Mouse (Mus musculus): Measurements from ENCODE around the gene Snx17. TPM values are rescaled to one million over a fixed set of nuclear protein-coding genes. Genes with fewer than 3 reads are reported as not detected.
A peak's percentile ranks its signal among the peaks of the same experiment; 100 is the strongest.
"Not testable (repeated sequence)": the region's sequence is repeated elsewhere in the genome, so short reads cannot be mapped to it uniquely, and the experiment has no call there.

Snx17 gene
- polyA plus RNA-seq, 1 experiment: 2.7 TPM

- H3K4me1 ChIP-seq (ENCODE audit: control insufficient read depth): peaks cover 43% of the 10 kb centered on the region
These were observed 8.2 kb downstream of the Snx17 start for GRCm38 (mm10) chr5:31201042-31201741.

GRCm38 (mm10) chr5:31201742-31202590, 8.9 kb downstream of the Snx17 start, which contains the start of gene Zfp513:
TSS of gene Zfp513 (minus strand) at chr5:31202303.
- H3K36me3 ChIP-seq (ENCODE audit: control insufficient read depth): peaks cover 96% of the 10 kb centered on the region
- TF ChIP-seq TAL1 (IDR thresholded peaks at IDR 0.05; ENCODE audit: low read length) (no peak), GATA1 (IDR thresholded peaks at IDR 0.05; ENCODE audit: low read length) (no peak)
- H3K9me3 ChIP-seq (ENCODE audit: control insufficient read depth, low read length): no peaks in the 10 kb centered on the region
- peaks cover 37% of the 10 kb centered on the region for H3K4me1 ChIP-seq (ENCODE audit: control insufficient read depth)
- H3K27me3 ChIP-seq (ENCODE audit: control insufficient read depth): no peaks in the 10 kb centered on the region
- peak within 1 kb of the TSS; percentile 84 for H3K4me3 ChIP-seq (replicated peaks)

More at GRCm38 (mm10) chr5:31201042-31201741, 8.2 kb downstream of the Snx17 start:
- Histone ChIP-seq H3K9me3 (ENCODE audit: control insufficient read depth, low read length) (no peaks in the 10 kb centered on the region), H3K36me3 (ENCODE audit: control insufficient read depth) (peaks cover 96% of the 10 kb centered on the region), H3K4me3 (replicated peaks) (peak overlapping the region; percentile 84), H3K27me3 (ENCODE audit: control insufficient read depth) (no peaks in the 10 kb centered on the region)
- TF ChIP-seq GATA1 (IDR thresholded peaks at IDR 0.05; ENCODE audit: low read length): no peak
- TF ChIP-seq TAL1 (IDR thresholded peaks at IDR 0.05; ENCODE audit: low read length): no peak

GRCm38 (mm10) chr5:31202933-31203332, 9.9 kb downstream of the Snx17 start:
- Histone ChIP-seq H3K27me3 (ENCODE audit: control insufficient read depth) (no peaks in the 10 kb centered on the region), H3K4me1 (ENCODE audit: control insufficient read depth) (peaks cover 35% of the 10 kb centered on the region), H3K36me3 (ENCODE audit: control insufficient read depth) (peaks cover 96% of the 10 kb centered on the region), H3K9me3 (ENCODE audit: control insufficient read depth, low read length) (no peaks in the 10 kb centered on the region), H3K4me3 (replicated peaks) (peak overlapping the region; percentile 84)
- TF ChIP-seq GATA1 (IDR thresholded peaks at IDR 0.05; ENCODE audit: low read length) (no peak), TAL1 (IDR thresholded peaks at IDR 0.05; ENCODE audit: low read length) (no peak)

GRCm38 (mm10) chr5:31203866-31204265, 10.8 kb downstream of the Snx17 start:
- Histone ChIP-seq H3K27me3 (ENCODE audit: control insufficient read depth) (no peaks in the 10 kb centered on the region), H3K4me3 (replicated peaks) (no peak overlapping the region), H3K9me3 (ENCODE audit: control insufficient read depth, low read length) (no peaks in the 10 kb centered on the region), H3K36me3 (ENCODE audit: control insufficient read depth) (peaks cover 96% of the 10 kb centered on the region), H3K4me1 (ENCODE audit: control insufficient read depth) (peaks cover 32% of the 10 kb centered on the region)
- TF ChIP-seq GATA1 (IDR thresholded peaks at IDR 0.05; ENCODE audit: low read length) (no peak), TAL1 (IDR thresholded peaks at IDR 0.05; ENCODE audit: low read length) (no peak)

- TF ChIP-seq GATA1 (IDR thresholded peaks at IDR 0.05; ENCODE audit: low read length): no peak
- Histone ChIP-seq H3K9me3 (ENCODE audit: control insufficient read depth, low read length) (no peaks in the 10 kb centered on the region), H3K36me3 (ENCODE audit: control insufficient read depth) (peaks cover 95% of the 10 kb centered on the region), H3K4me3 (replicated peaks) (no peak overlapping the region), H3K4me1 (ENCODE audit: control insufficient read depth) (peaks cover 30% of the 10 kb centered on the region), H3K27me3 (ENCODE audit: control insufficient read depth) (no peaks in the 10 kb centered on the region)
These were observed 11.4 kb downstream of the Snx17 start for GRCm38 (mm10) chr5:31204421-31204820.

- not testable (repeated sequence) for H3K4me3 ChIP-seq (replicated peaks); H3K27me3 ChIP-seq (ENCODE audit: control insufficient read depth); H3K9me3 ChIP-seq (ENCODE audit: control insufficient read depth, low read length)
- Histone ChIP-seq H3K36me3 (ENCODE audit: control insufficient read depth) (peaks cover 51% of the 10 kb centered on the region), H3K4me1 (ENCODE audit: control insufficient read depth) (peaks cover 64% of the 10 kb centered on the region)
These were observed 23.5 kb downstream of the Snx17 start for GRCm38 (mm10) chr5:31216554-31216953.

GRCm38 (mm10) chr5:31218294-31218693, 25.3 kb downstream of the Snx17 start:
- no peak for TF ChIP-seq GATA1 (IDR thresholded peaks at IDR 0.05; ENCODE audit: low read length)
- TF ChIP-seq TAL1 (IDR thresholded peaks at IDR 0.05; ENCODE audit: low read length): no peak
- Histone ChIP-seq H3K36me3 (ENCODE audit: control insufficient read depth) (peaks cover 37% of the 10 kb centered on the region), H3K27me3 (ENCODE audit: control insufficient read depth) (no peaks in the 10 kb centered on the region), H3K4me1 (ENCODE audit: control insufficient read depth) (peaks cover 60% of the 10 kb centered on the region), H3K9me3 (ENCODE audit: control insufficient read depth, low read length) (no peaks in the 10 kb centered on the region), H3K4me3 (replicated peaks) (peak overlapping the region; percentile 68)

GRCm38 (mm10) chr5:31219070-31219469, 26.0 kb downstream of the Snx17 start:
- no peak for TF ChIP-seq TAL1 (IDR thresholded peaks at IDR 0.05; ENCODE audit: low read length)
- TF ChIP-seq GATA1 (IDR thresholded peaks at IDR 0.05; ENCODE audit: low read length): peak; percentile 43; the same call in 1 of the 2 replicates
- Histone ChIP-seq H3K36me3 (ENCODE audit: control insufficient read depth) (peaks cover 32% of the 10 kb centered on the region), H3K9me3 (ENCODE audit: control insufficient read depth, low read length) (no peaks in the 10 kb centered on the region), H3K4me3 (replicated peaks) (peak overlapping the region; percentile 68), H3K27me3 (ENCODE audit: control insufficient read depth) (no peaks in the 10 kb centered on the region), H3K4me1 (ENCODE audit: control insufficient read depth) (peaks cover 59% of the 10 kb centered on the region)

- TF ChIP-seq GATA1 (IDR thresholded peaks at IDR 0.05; ENCODE audit: low read length): no peak
- TF ChIP-seq TAL1 (IDR thresholded peaks at IDR 0.05; ENCODE audit: low read length): no peak
- Histone ChIP-seq H3K4me3 (replicated peaks) (peak overlapping the region; percentile 68), H3K4me1 (ENCODE audit: control insufficient read depth) (peaks cover 55% of the 10 kb centered on the region), H3K9me3 (ENCODE audit: control insufficient read depth, low read length) (no peaks in the 10 kb centered on the region), H3K27me3 (ENCODE audit: control insufficient read depth) (no peaks in the 10 kb centered on the region), H3K36me3 (ENCODE audit: control insufficient read depth) (peaks cover 28% of the 10 kb centered on the region)
These were observed 26.4 kb downstream of the Snx17 start for GRCm38 (mm10) chr5:31219474-31219873.

All from erythroblast, embryonic 14.5 days (primary cell).